Mouse (Mus musculus) MEL (cell line): ENCODE measurements around the gene Vmn2r25. TPM values are rescaled to one million over a fixed set of nuclear protein-coding genes. Genes with fewer than 3 reads are reported as not detected.
A peak's percentile ranks its signal among the peaks of the same experiment; 100 is the strongest.
"Not testable (repeated sequence)": the region's sequence is repeated elsewhere in the genome, so short reads cannot be mapped to it uniquely, and the experiment has no call there.

Source experiments
- DNase-seq: peaks from one replicate; pipeline ENCODE4 v3.0.0; 2011; ENCODE audit warnings: low read depth, low spot score
- H3K27ac ChIP-seq: 2 replicates; pipeline ENCODE4 v1.5.1; 2012; ENCODE audit warnings: low read depth, mild to moderate bottlenecking, control low read depth, low read length, moderate library complexity; ENCODE audit not compliant: control insufficient read depth
- H3K27me3 ChIP-seq, 2 experiments: fragments of 150-350 bp in 1 of 2; sonication (generic) in 1 of 2; 2 replicates each; pipeline ENCODE4 v1.6.1; 2012; ENCODE audit warnings: low read length in 2 of 2, mild to moderate bottlenecking in 2 of 2, improper control_type of control experiment in 1 of 2, moderate library complexity in 1 of 2; ENCODE audit not compliant: insufficient read depth in 2 of 2, control insufficient read depth in 1 of 2
- H3K36me3 ChIP-seq, 2 experiments: 2 replicates each; pipeline ENCODE4 v1.6.1; 2012 to 2014; ENCODE audit warnings: low read length in 2 of 2, improper control_type of control experiment in 1 of 2, inconsistent platforms in 1 of 2, mild to moderate bottlenecking in 1 of 2; ENCODE audit not compliant: insufficient read depth in 2 of 2, control insufficient read depth in 1 of 2
- H3K4me1 ChIP-seq, 2 experiments: fragments of 150-350 bp in 1 of 2; sonication (generic) in 1 of 2; 2 replicates each; pipeline ENCODE4 v1.6.1; 2012; ENCODE audit warnings: low read length in 2 of 2, improper control_type of control experiment in 1 of 2, mild to moderate bottlenecking in 1 of 2; ENCODE audit not compliant: insufficient read depth in 2 of 2, control insufficient read depth in 1 of 2
- H3K4me3 ChIP-seq, 2 experiments: fragments of 150-350 bp in 1 of 2; sonication (generic) in 1 of 2; 2 replicates each; pipeline ENCODE4 v1.5.1; 2012; ENCODE audit warnings: low read depth in 2 of 2, low read length in 2 of 2, mild to moderate bottlenecking in 2 of 2, moderate library complexity in 2 of 2, control low read depth in 1 of 2, improper control_type of control experiment in 1 of 2; ENCODE audit not compliant: control insufficient read depth in 1 of 2, insufficient read depth in 1 of 2
- H3K79me2 ChIP-seq: 2 replicates; pipeline ENCODE4 v1.6.1; 2012; ENCODE audit warnings: mild to moderate bottlenecking, low read length, moderate library complexity; ENCODE audit not compliant: control insufficient read depth, poor library complexity, insufficient read depth
- H3K9ac ChIP-seq: 2 replicates; pipeline ENCODE4 v1.6.1; 2012; ENCODE audit warnings: low read depth, mild to moderate bottlenecking, control low read depth, low read length, moderate library complexity; ENCODE audit not compliant: control insufficient read depth, poor library complexity, severe bottlenecking
- H3K9me3 ChIP-seq: fragments of 150-350 bp; sonication (generic); replicated peaks from 2 replicates; pipeline ENCODE4 v1.6.1; 2012; ENCODE audit warnings: mild to moderate bottlenecking, low read length, improper control_type of control experiment, moderate library complexity; ENCODE audit not compliant: insufficient read depth
- CTCF ChIP-seq, 3 experiments: IDR thresholded peaks in 2 of 3; conservative IDR thresholded peaks in 1 of 3; 2 replicates each; pipeline ENCODE4 v1.5.1; 2011 to 2012; ENCODE audit warnings: low read length in 3 of 3, low read depth in 2 of 3, mild to moderate bottlenecking in 2 of 3, improper control_type of control experiment in 1 of 3, inconsistent platforms in 1 of 3, mixed read lengths in 1 of 3, moderate library complexity in 1 of 3; ENCODE audit not compliant: control insufficient read depth in 1 of 3, insufficient read depth in 1 of 3, poor library complexity in 1 of 3, severe bottlenecking in 1 of 3
- EP300 ChIP-seq, 2 experiments: IDR thresholded peaks; 2 replicates each; pipeline ENCODE4 v1.6.1; 2011; ENCODE audit warnings: improper control_type of control experiment in 2 of 2, low read length in 2 of 2, low read depth in 1 of 2, mild to moderate bottlenecking in 1 of 2
- ETS1 ChIP-seq: IDR thresholded peaks from 2 replicates; pipeline ENCODE4 v1.6.1; 2012; ENCODE audit warnings: low read depth, mild to moderate bottlenecking, inconsistent platforms, low read length, improper control_type of control experiment, moderate library complexity
- GABPA ChIP-seq: IDR thresholded peaks from 2 replicates; pipeline ENCODE4 v1.6.1; 2012; ENCODE audit warnings: low read depth, mild to moderate bottlenecking, inconsistent platforms, low read length, improper control_type of control experiment, moderate library complexity
- GATA1 ChIP-seq: IDR thresholded peaks from 2 replicates; pipeline ENCODE4 v1.6.1; 2011; ENCODE audit warnings: low read depth, low read length, improper control_type of control experiment
- HCFC1 ChIP-seq: IDR thresholded peaks from 2 replicates; pipeline ENCODE4 v1.6.1; 2012; ENCODE audit warnings: low read depth, mild to moderate bottlenecking, inconsistent platforms, low read length, improper control_type of control experiment, moderate library complexity
- MEF2A ChIP-seq: IDR thresholded peaks from 2 replicates; pipeline ENCODE4 v1.6.1; 2014; ENCODE audit warnings: low read depth, mild to moderate bottlenecking, inconsistent platforms, low read length, improper control_type of control experiment; ENCODE audit not compliant: poor library complexity, insufficient replicate concordance, severe bottlenecking; ENCODE audit errors: extremely low read depth
- RCOR1 ChIP-seq: IDR thresholded peaks from 2 replicates; pipeline ENCODE4 v1.6.1; 2012; ENCODE audit warnings: low read depth, mild to moderate bottlenecking, inconsistent platforms, low read length, improper control_type of control experiment
- TBP ChIP-seq: IDR thresholded peaks from 2 replicates; pipeline ENCODE4 v1.8.0; 2011; ENCODE audit warnings: low read depth, low read length, improper control_type of control experiment
- UBTF ChIP-seq: IDR thresholded peaks from 2 replicates; pipeline ENCODE4 v1.6.1; 2012; ENCODE audit warnings: low read depth, mild to moderate bottlenecking, inconsistent platforms, low read length, improper control_type of control experiment, moderate library complexity, borderline replicate concordance; ENCODE audit not compliant: insufficient read depth
- ZMIZ1 ChIP-seq: IDR thresholded peaks from 2 replicates; pipeline ENCODE4 v1.6.1; 2012; ENCODE audit warnings: low read depth, mild to moderate bottlenecking, inconsistent platforms, low read length, improper control_type of control experiment, moderate library complexity
- ZNF384 ChIP-seq: IDR thresholded peaks from 2 replicates; pipeline ENCODE4 v1.6.1; 2012; ENCODE audit warnings: low read depth, mild to moderate bottlenecking, inconsistent platforms, low read length, improper control_type of control experiment
- polyA plus RNA-seq, 2 experiments: library from polyadenylated mRNA; stranded (reverse) in 1 of 2; unstranded in 1 of 2; fragments of >175 nt in 1 of 2; fragments of >200 nt in 1 of 2; gene quantifications; 2 replicates each; pipeline versions ENCODE4 v1.2.1 to v1.2.4; 2012; ENCODE audit warnings: low replicate concordance in 2 of 2, low read depth in 1 of 2; ENCODE audit not compliant: insufficient read length in 2 of 2, insufficient read depth in 1 of 2, missing spikeins in 1 of 2
- total RNA-seq: library from RNA; depleted of rRNA; stranded (reverse); fragments of 300-350 nt; gene quantifications from 2 replicates; pipeline ENCODE4 v1.2.3, GENCODE M21; 2012; rRNA removed

Vmn2r25 gene
- 0.04 TPM in 1 of 2 replicates, not detected in the other for total RNA-seq
- not detected for polyA plus RNA-seq

- H3K9ac ChIP-seq, H3K4me1 ChIP-seq, H3K4me3 ChIP-seq, DNase-seq, H3K36me3 ChIP-seq, H3K79me2 ChIP-seq, H3K27ac ChIP-seq, H3K27me3 ChIP-seq, H3K9me3 ChIP-seq: not testable (repeated sequence)
These were observed at the start of gene Vmn2r25 for GRCm38 (mm10) chr6:123853363-123853762. Gene Vmn2r25 (minus strand): TSS chr6:123853463.

GRCm38 (mm10) chr6:123819951-123820350 lies 33.3 kb downstream of the Vmn2r25 start:
- no peak overlapping the region for H3K4me3 ChIP-seq

GRCm38 (mm10) chr6:123810291-123810690 lies 43.0 kb downstream of the Vmn2r25 start:
- H3K79me2 ChIP-seq, DNase-seq, H3K27ac ChIP-seq, H3K4me3 ChIP-seq, H3K36me3 ChIP-seq, H3K27me3 ChIP-seq, H3K9me3 ChIP-seq, H3K4me1 ChIP-seq, H3K9ac ChIP-seq: not testable (repeated sequence)

More at GRCm38 (mm10) chr6:123819951-123820350, 33.3 kb downstream of the Vmn2r25 start:
- peak; percentile 66 for DNase-seq
- no peak overlapping the region for H3K9ac ChIP-seq
- H3K36me3 ChIP-seq, result no peaks in the 10 kb centered on the region
- H3K27me3 ChIP-seq, result no peaks in the 10 kb centered on the region
- H3K9me3 ChIP-seq, result no peaks in the 10 kb centered on the region
- TF ChIP-seq UBTF (no peak), ZMIZ1 (no peak), RCOR1 (no peak), CTCF (IDR thresholded peaks at IDR 0.05 in 2 of 3, conservative IDR thresholded peaks at IDR 0.05 in 1 of 3; ENCODE audit: control insufficient read depth in 1 of 3, insufficient read depth in 1 of 3, low read depth in 2 of 3, low read length in 3 of 3, poor library complexity in 1 of 3, severe bottlenecking in 1 of 3) (no peak), ETS1 (peak; percentile 41; the same call in 1 of the 2 replicates), GABPA (no peak), MEF2A (no peak), ZNF384 (no peak), HCFC1 (no peak), TBP (no peak), EP300 (IDR thresholded peaks at IDR 0.05; ENCODE audit: low read depth in 1 of 2, low read length in 2 of 2) (peak in 1 of 2 experiments; percentile 11; a peak in 1 of 4 replicates), GATA1 (no peak)
- TF ChIP-seq, all 39 proteins: peak for 2
- peak overlapping the region; percentile 45 for H3K27ac ChIP-seq
- no peaks in the 10 kb centered on the region for H3K79me2 ChIP-seq
- H3K4me1 ChIP-seq, result no peaks in the 10 kb centered on the region
